Mouse (Mus musculus): Measurements from ENCODE around the gene Itpr3.

GRCm38 (mm10) chr17:27105698-27106470 lies 48.8 kb downstream of the Itpr3 start:
- no peak for TF ChIP-seq CTCF (IDR thresholded peaks at IDR 0.05; ENCODE audit: low read depth)
- no peak for TF ChIP-seq EP300 (IDR thresholded peaks at IDR 0.05; ENCODE audit: low read depth)

Measured in liver, postnatal 0 days (tissue).